Mouse (Mus musculus): Measurements from ENCODE around the gene Pold2. TPM values are rescaled to one million over a fixed set of nuclear protein-coding genes. Genes with fewer than 3 reads are reported as not detected.

Pold2 gene
- polyA plus RNA-seq, 1 experiment = 50.2 TPM

GRCm38 (mm10) chr11:5860639-5861038 lies 17.5 kb downstream of the Pold2 start:
- Histone ChIP-seq H3K4me3 (ENCODE audit: insufficient read depth, low read depth, low read length) (no peak overlapping the region), H3K27ac (ENCODE audit: insufficient read depth, low read depth, low read length) (no peak overlapping the region), H3K4me1 (ENCODE audit: control insufficient read depth, insufficient read depth, low read length) (no peaks in the 10 kb centered on the region), H3K27me3 (replicated peaks; ENCODE audit: control insufficient read depth, insufficient read depth, low read length) (no peaks in the 10 kb centered on the region), H3K36me3 (ENCODE audit: control insufficient read depth, insufficient read depth, low read length) (no peaks in the 10 kb centered on the region)
- DNase-seq = no peak
- TF ChIP-seq CTCF (conservative IDR thresholded peaks at IDR 0.05; ENCODE audit: insufficient read depth, insufficient read length, low read depth, low read length) (no peak), POLR2A (IDR thresholded peaks at IDR 0.05; ENCODE audit: low read depth, low read length) (no peak)
- WGBS = 76% methylated on average over 6 of the region's 6 CpGs

GRCm38 (mm10) chr11:5859883-5860550 lies 18.1 kb downstream of the Pold2 start:
- H3K27me3 ChIP-seq (replicated peaks; ENCODE audit: control insufficient read depth, insufficient read depth, low read length) = no peaks in the 10 kb centered on the region
- WGBS = 88% methylated on average over 13 of the region's 13 CpGs
- H3K4me3 ChIP-seq (ENCODE audit: insufficient read depth, low read depth, low read length) = no peak overlapping the region
- H3K27ac ChIP-seq (ENCODE audit: insufficient read depth, low read depth, low read length) = no peak overlapping the region
- no peaks in the 10 kb centered on the region for H3K4me1 ChIP-seq (ENCODE audit: control insufficient read depth, insufficient read depth, low read length)
- H3K36me3 ChIP-seq (ENCODE audit: control insufficient read depth, insufficient read depth, low read length) = no peaks in the 10 kb centered on the region
- no peak for DNase-seq
- TF ChIP-seq POLR2A (IDR thresholded peaks at IDR 0.05; ENCODE audit: low read depth, low read length) (no peak), CTCF (conservative IDR thresholded peaks at IDR 0.05; ENCODE audit: insufficient read depth, insufficient read length, low read depth, low read length) (no peak)

DNA sequence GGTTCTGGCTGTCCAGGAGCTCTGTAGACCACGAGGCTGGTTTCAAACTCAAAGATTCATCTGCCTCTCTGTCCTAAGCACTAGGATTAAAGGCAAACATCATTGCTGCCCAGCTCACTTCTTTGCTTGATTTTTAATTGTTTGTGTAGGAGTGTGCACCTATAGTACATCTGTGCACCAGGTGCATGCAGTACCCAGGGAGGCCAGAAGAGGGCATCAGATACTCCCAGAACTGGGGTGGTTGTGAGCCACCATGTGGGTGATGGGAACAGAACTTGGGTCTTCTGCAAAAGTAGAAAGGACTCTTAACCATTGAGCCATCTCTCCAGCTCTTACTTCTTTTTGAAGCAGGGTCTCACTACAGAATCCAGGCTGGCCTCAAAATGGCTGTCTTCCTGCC lies 19.4 kb downstream of the Pold2 start:
- no peak for DNase-seq
- Histone ChIP-seq H3K36me3 (ENCODE audit: control insufficient read depth, insufficient read depth, low read length) (no peaks in the 10 kb centered on the region), H3K4me3 (ENCODE audit: insufficient read depth, low read depth, low read length) (no peak overlapping the region), H3K27me3 (replicated peaks; ENCODE audit: control insufficient read depth, insufficient read depth, low read length) (no peaks in the 10 kb centered on the region), H3K4me1 (ENCODE audit: control insufficient read depth, insufficient read depth, low read length) (no peaks in the 10 kb centered on the region), H3K27ac (ENCODE audit: insufficient read depth, low read depth, low read length) (no peak overlapping the region)
- TF ChIP-seq POLR2A (IDR thresholded peaks at IDR 0.05; ENCODE audit: low read depth, low read length) = no peak
- TF ChIP-seq CTCF (conservative IDR thresholded peaks at IDR 0.05; ENCODE audit: insufficient read depth, insufficient read length, low read depth, low read length) = peak; percentile 26; the same call in 1 of the 2 replicates
- 89% methylated on average over 1 of the region's 1 CpGs for WGBS

DNA sequence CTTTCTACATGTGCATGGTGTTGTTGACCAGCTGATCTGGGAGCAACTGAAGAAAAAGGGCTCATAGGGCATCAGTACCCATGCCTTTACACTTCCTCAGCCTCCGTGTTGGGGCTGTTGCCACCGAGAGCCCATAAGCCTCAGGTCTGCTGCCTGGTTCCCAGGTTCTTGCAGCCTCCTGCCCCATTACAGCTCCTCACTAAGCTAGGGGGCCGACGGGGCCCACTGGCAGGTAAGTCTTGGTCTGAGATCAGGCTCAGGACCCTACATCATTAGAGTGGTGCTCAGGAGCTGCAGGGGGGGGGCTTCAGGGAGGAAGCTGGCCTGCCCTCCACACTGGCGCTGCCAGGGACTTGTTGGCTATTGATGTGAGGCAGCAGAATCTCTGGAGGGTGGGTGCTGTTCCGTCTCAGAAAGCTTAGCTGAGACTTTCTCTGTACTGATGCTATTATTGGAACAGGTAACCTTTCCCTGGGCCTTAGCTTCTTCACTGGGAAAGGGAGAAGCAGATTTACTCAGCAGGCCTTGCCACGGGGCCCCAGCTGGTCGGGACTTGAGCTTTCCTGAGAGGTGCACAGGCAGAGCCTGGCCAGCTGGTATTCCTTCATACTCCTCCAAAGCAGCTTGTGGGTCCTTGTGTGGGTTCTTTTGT lies 21.5 kb downstream of the Pold2 start:
- no peak for DNase-seq
- no peak for TF ChIP-seq CTCF (conservative IDR thresholded peaks at IDR 0.05; ENCODE audit: insufficient read depth, insufficient read length, low read depth, low read length)
- TF ChIP-seq POLR2A (IDR thresholded peaks at IDR 0.05; ENCODE audit: low read depth, low read length) = no peak

DNA sequence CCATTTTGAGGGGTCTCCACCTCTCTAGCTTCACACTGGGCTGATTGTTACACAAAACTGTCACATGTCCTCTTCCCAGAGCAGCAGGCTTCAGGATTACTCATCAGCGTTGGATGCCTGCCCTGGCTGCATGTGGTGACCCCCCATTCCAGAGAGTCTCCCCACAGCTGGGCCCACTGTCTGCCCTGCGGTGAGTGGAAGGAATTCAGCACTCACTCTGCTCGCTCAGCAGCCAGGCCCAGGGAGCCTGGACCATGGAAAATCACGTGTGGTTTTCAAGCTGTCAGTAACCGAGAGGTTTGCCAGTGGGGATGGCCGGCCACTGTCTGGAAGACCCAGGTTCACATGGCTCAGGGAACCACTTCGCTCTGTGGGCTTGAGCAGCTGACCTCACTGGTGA lies 22.2 kb downstream of the Pold2 start:
- Histone ChIP-seq H3K27me3 (replicated peaks; ENCODE audit: control insufficient read depth, insufficient read depth, low read length) (no peaks in the 10 kb centered on the region), H3K27ac (ENCODE audit: insufficient read depth, low read depth, low read length) (no peak overlapping the region), H3K4me3 (ENCODE audit: insufficient read depth, low read depth, low read length) (no peak overlapping the region), H3K36me3 (ENCODE audit: control insufficient read depth, insufficient read depth, low read length) (no peaks in the 10 kb centered on the region), H3K4me1 (ENCODE audit: control insufficient read depth, insufficient read depth, low read length) (no peaks in the 10 kb centered on the region)
- WGBS = 53% methylated on average over 7 of the region's 7 CpGs
- TF ChIP-seq POLR2A (IDR thresholded peaks at IDR 0.05; ENCODE audit: low read depth, low read length) (no peak), CTCF (conservative IDR thresholded peaks at IDR 0.05; ENCODE audit: insufficient read depth, insufficient read length, low read depth, low read length) (no peak)
- peak; percentile 54 for DNase-seq

More for the DNA sequence above, 21.5 kb downstream of the Pold2 start:
- H3K27me3 ChIP-seq (replicated peaks; ENCODE audit: control insufficient read depth, insufficient read depth, low read length) = no peaks in the 10 kb centered on the region
- no peak overlapping the region for H3K4me3 ChIP-seq (ENCODE audit: insufficient read depth, low read depth, low read length)
- H3K4me1 ChIP-seq (ENCODE audit: control insufficient read depth, insufficient read depth, low read length) = no peaks in the 10 kb centered on the region
- 89% methylated on average over 8 of the region's 8 CpGs for WGBS
- H3K36me3 ChIP-seq (ENCODE audit: control insufficient read depth, insufficient read depth, low read length) = no peaks in the 10 kb centered on the region
- H3K27ac ChIP-seq (ENCODE audit: insufficient read depth, low read depth, low read length) = no peak overlapping the region

DNA sequence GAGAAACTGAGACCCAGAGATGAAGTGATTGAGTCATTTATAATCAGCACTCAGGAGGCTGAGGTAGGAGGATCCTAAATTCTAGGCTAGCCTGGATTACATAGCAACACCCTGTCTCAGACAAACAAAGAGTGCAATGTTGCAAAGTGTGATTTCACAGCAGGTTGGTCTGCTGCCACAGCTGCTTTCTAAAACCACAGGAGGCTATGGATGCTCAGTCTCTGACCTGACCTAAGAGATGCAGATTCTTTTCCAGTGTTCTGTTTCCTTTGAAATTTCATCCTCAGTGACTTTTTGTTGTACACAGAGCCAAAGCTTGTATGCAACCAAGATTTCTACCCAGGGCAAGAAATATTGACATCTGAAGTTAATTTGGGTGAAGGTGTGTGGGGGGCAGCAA lies 22.6 kb downstream of the Pold2 start:
- TF ChIP-seq POLR2A (IDR thresholded peaks at IDR 0.05; ENCODE audit: low read depth, low read length) = no peak
- no peak for TF ChIP-seq CTCF (conservative IDR thresholded peaks at IDR 0.05; ENCODE audit: insufficient read depth, insufficient read length, low read depth, low read length)
- H3K27me3 ChIP-seq (replicated peaks; ENCODE audit: control insufficient read depth, insufficient read depth, low read length) = no peaks in the 10 kb centered on the region
- DNase-seq = no peak
- H3K36me3 ChIP-seq (ENCODE audit: control insufficient read depth, insufficient read depth, low read length) = no peaks in the 10 kb centered on the region
- H3K4me3 ChIP-seq (ENCODE audit: insufficient read depth, low read depth, low read length) = no peak overlapping the region
- H3K4me1 ChIP-seq (ENCODE audit: control insufficient read depth, insufficient read depth, low read length) = no peaks in the 10 kb centered on the region
- no peak overlapping the region for H3K27ac ChIP-seq (ENCODE audit: insufficient read depth, low read depth, low read length)

DNA sequence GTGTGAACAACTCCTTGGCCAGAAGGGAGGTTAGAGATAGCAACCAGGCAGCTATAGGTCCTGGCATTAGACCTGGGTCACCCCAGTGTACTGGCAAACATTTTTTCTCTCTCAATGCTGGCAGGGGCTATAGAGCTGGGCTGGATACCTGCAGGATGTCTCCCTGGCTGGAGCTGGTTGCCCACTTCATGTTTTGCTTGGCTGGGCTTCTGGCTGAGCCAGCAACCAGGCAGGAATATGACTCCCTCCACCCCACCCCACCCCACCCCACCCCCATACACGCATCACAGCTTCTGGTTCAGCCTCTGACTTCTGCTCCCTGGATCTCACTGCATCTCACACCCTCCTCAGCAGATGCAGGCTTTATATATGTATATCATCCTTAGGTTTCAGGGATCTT lies 25.8 kb downstream of the Pold2 start:
- no peak for TF ChIP-seq POLR2A (IDR thresholded peaks at IDR 0.05; ENCODE audit: low read depth, low read length)
- no peak for TF ChIP-seq CTCF (conservative IDR thresholded peaks at IDR 0.05; ENCODE audit: insufficient read depth, insufficient read length, low read depth, low read length)
- Histone ChIP-seq H3K4me3 (ENCODE audit: insufficient read depth, low read depth, low read length) (no peak overlapping the region), H3K27ac (ENCODE audit: insufficient read depth, low read depth, low read length) (no peak overlapping the region), H3K36me3 (ENCODE audit: control insufficient read depth, insufficient read depth, low read length) (no peaks in the 10 kb centered on the region), H3K27me3 (replicated peaks; ENCODE audit: control insufficient read depth, insufficient read depth, low read length) (no peaks in the 10 kb centered on the region), H3K4me1 (ENCODE audit: control insufficient read depth, insufficient read depth, low read length) (no peaks in the 10 kb centered on the region)
- 0% methylated on average over 1 of the region's 1 CpGs for WGBS
- no peak for DNase-seq

Data from kidney, adult 2 months (tissue).